Mouse (Mus musculus): Measurements from ENCODE around the gene Kif2c. TPM values are rescaled to one million over a fixed set of nuclear protein-coding genes. Genes with fewer than 3 reads are reported as not detected.
A peak's percentile ranks its signal among the peaks of the same experiment; 100 is the strongest.

Kif2c gene
- total RNA-seq (2021): under 1 TPM; 0.31 to 0.34 TPM

- peak; percentile 78 for DNase-seq (ENCODE audit: low spot score)
- intact Hi-C loops (cut with DNase I): loop anchor here (2.0 kb wide), 1 partner anchor 27 kb away; no protein-coding TSS in a partner anchor
Observed at GRCm38 (mm10) chr4:117181863-117182758, at the start of gene Kif2c. Gene Kif2c, minus strand, starts transcription at chr4:117182639.

- intact Hi-C loops (cut with DNase I): no loop called here
- no peak for DNase-seq (ENCODE audit: low spot score)
Observed at GRCm38 (mm10) chr4:117231208-117231607, 48.8 kb upstream of the Kif2c start.

- DNase-seq (ENCODE audit: low spot score): no peak
- intact Hi-C loops (cut with DNase I): loop anchor here (1.0 kb wide), 1 partner anchor 37 kb away; no protein-coding TSS in a partner anchor
Observed at GRCm38 (mm10) chr4:117230331-117230730, 47.9 kb upstream of the Kif2c start.

GRCm38 (mm10) chr4:117229590-117229989 lies 47.2 kb upstream of the Kif2c start:
- no peak for DNase-seq (ENCODE audit: low spot score)
- intact Hi-C loops (cut with DNase I): no loop called here

- intact Hi-C loops (cut with DNase I): no loop called here
- no peak for DNase-seq (ENCODE audit: low spot score)
Observed at GRCm38 (mm10) chr4:117225250-117225649, 42.8 kb upstream of the Kif2c start.

GRCm38 (mm10) chr4:117224122-117224521 lies 41.7 kb upstream of the Kif2c start:
- intact Hi-C loops (cut with DNase I): no loop called here

GRCm38 (mm10) chr4:117223001-117223400 lies 40.6 kb upstream of the Kif2c start:
- DNase-seq (ENCODE audit: low spot score): no peak
- intact Hi-C loops (cut with DNase I): no loop called here

More at GRCm38 (mm10) chr4:117224122-117224521, 41.7 kb upstream of the Kif2c start:
- no peak for DNase-seq (ENCODE audit: low spot score)

GRCm38 (mm10) chr4:117221836-117222235 lies 39.4 kb upstream of the Kif2c start:
- DNase-seq (ENCODE audit: low spot score): no peak
- intact Hi-C loops (cut with DNase I): no loop called here

- no peak for DNase-seq (ENCODE audit: low spot score)
- intact Hi-C loops (cut with DNase I): no loop called here
Observed at GRCm38 (mm10) chr4:117220741-117221515, 38.5 kb upstream of the Kif2c start.

- intact Hi-C loops (cut with DNase I): loop anchor here (5.0 kb wide), 1 partner anchor 216 kb away; no protein-coding TSS in a partner anchor
- DNase-seq (ENCODE audit: low spot score): no peak
Observed at GRCm38 (mm10) chr4:117218517-117219219, 36.2 kb upstream of the Kif2c start.

- intact Hi-C loops (cut with DNase I): loop anchor here (5.0 kb wide), 1 partner anchor 215 kb away; no protein-coding TSS in a partner anchor
- no peak for DNase-seq (ENCODE audit: low spot score)
Observed at GRCm38 (mm10) chr4:117217029-117217428, 34.6 kb upstream of the Kif2c start.

- DNase-seq (ENCODE audit: low spot score): no peak
- intact Hi-C loops (cut with DNase I): no loop called here
Observed at GRCm38 (mm10) chr4:117214250-117214649, 31.8 kb upstream of the Kif2c start.

- DNase-seq (ENCODE audit: low spot score): peak; percentile 31
- intact Hi-C loops (cut with DNase I): no loop called here
Observed at GRCm38 (mm10) chr4:117210147-117211074, 28.0 kb upstream of the Kif2c start.

- intact Hi-C loops (cut with DNase I): no loop called here
- no peak for DNase-seq (ENCODE audit: low spot score)
Observed at GRCm38 (mm10) chr4:117209592-117209991, 27.2 kb upstream of the Kif2c start.

- intact Hi-C loops (cut with DNase I): no loop called here
- DNase-seq (ENCODE audit: low spot score): no peak
Observed at GRCm38 (mm10) chr4:117202992-117203354, 20.5 kb upstream of the Kif2c start.

- intact Hi-C loops (cut with DNase I): no loop called here
Observed at GRCm38 (mm10) chr4:117202046-117202991, 19.9 kb upstream of the Kif2c start.

GRCm38 (mm10) chr4:117191804-117192203 lies 9.4 kb upstream of the Kif2c start:
- intact Hi-C loops (cut with DNase I): no loop called here
- DNase-seq (ENCODE audit: low spot score): no peak

More at GRCm38 (mm10) chr4:117202046-117202991, 19.9 kb upstream of the Kif2c start:
- DNase-seq (ENCODE audit: low spot score): no peak

- DNase-seq (ENCODE audit: low spot score): no peak
- intact Hi-C loops (cut with DNase I): no loop called here
Observed at GRCm38 (mm10) chr4:117190660-117191059, 8.2 kb upstream of the Kif2c start.

All from heart, postnatal 25 days (tissue).